Mouse (Mus musculus): Measurements from ENCODE around the gene Ebf3. TPM values are rescaled to one million over a fixed set of nuclear protein-coding genes. Genes with fewer than 3 reads are reported as not detected.

Gene Ebf3
- polyA plus RNA-seq, 1 experiment, result 8.1 TPM

DNA sequence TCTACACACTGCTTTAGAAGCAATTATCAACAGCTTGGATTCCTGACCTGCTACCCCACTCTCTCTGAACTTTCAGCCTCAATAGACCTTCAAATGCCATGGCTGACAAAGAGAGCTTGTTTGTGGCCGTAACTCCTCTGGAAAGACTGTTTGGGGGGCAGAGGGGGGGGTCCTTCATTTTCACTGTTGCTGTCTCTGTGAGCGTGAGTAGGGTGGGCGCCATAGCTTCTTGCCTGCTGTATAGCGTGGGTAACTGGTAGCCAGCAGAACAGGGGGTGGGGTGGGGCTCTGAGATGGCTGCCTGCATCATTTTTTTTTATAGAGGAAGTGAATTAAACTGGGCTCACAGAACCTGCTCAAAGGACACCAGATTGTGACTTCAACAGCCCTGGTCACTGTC is 114.7 kb downstream of the Ebf3 start:
- Histone ChIP-seq H3ac (ENCODE audit: control insufficient read depth, insufficient read length, low read depth) (no peak overlapping the region), H3K79me2 (ENCODE audit: control insufficient read depth, insufficient read depth) (no peaks in the 10 kb centered on the region), H3K36me3 (ENCODE audit: control insufficient read depth, insufficient read depth) (peaks cover 7% of the 10 kb centered on the region), H3K79me3 (ENCODE audit: low read depth) (no peaks in the 10 kb centered on the region), H3K4me3 (ENCODE audit: insufficient read depth, poor library complexity, severe bottlenecking) (no peak overlapping the region), H3K27me3 (ENCODE audit: control insufficient read depth, insufficient read depth, insufficient read length) (no peaks in the 10 kb centered on the region)
- no peak for TF ChIP-seq CTCF (IDR thresholded peaks at IDR 0.05; ENCODE audit: control insufficient read depth, insufficient read depth, insufficient read length)
- TF ChIP-seq MYOG (IDR thresholded peaks at IDR 0.05; ENCODE audit: control insufficient read depth, extremely low read depth, insufficient read length), result no peak
- no peak for TF ChIP-seq MYOD1 (IDR thresholded peaks at IDR 0.05; ENCODE audit: control insufficient read depth, insufficient read length, low read depth)
- no peak for TF ChIP-seq MAX (IDR thresholded peaks at IDR 0.05)
- TF ChIP-seq USF1 (IDR thresholded peaks at IDR 0.05; ENCODE audit: low read depth), result no peak
- TF ChIP-seq FOSL1 (IDR thresholded peaks at IDR 0.05; ENCODE audit: insufficient read depth, low read length, poor library complexity, severe bottlenecking), result no peak
- no peak for TF ChIP-seq CEBPB (IDR thresholded peaks at IDR 0.05; ENCODE audit: low read depth)

DNA sequence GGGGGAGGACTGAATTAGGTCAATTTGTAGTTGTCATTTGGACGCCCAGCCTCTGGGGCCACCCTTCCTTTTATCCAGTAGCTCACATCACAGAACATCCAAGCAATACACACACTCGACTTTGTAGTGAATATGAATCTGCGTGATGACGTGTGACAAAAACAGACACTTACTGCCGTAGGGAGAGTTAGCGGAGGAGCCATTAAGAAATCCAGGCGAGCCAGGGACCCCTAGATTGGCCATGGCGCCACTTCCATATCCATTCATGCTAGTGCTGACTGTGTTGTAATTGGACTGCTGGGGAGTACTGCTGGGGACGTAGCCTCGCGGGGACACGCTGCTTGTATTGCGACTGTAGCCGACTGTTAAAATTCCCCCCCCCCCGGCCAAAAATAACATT is 115.3 kb downstream of the Ebf3 start:
- H3ac ChIP-seq (ENCODE audit: control insufficient read depth, insufficient read length, low read depth), result no peak overlapping the region
- TF ChIP-seq USF1 (IDR thresholded peaks at IDR 0.05; ENCODE audit: low read depth) (no peak), MAX (IDR thresholded peaks at IDR 0.05) (no peak), CEBPB (IDR thresholded peaks at IDR 0.05; ENCODE audit: low read depth) (no peak), CTCF (IDR thresholded peaks at IDR 0.05; ENCODE audit: control insufficient read depth, insufficient read depth, insufficient read length) (no peak), MYOG (IDR thresholded peaks at IDR 0.05; ENCODE audit: control insufficient read depth, extremely low read depth, insufficient read length) (no peak), FOSL1 (IDR thresholded peaks at IDR 0.05; ENCODE audit: insufficient read depth, low read length, poor library complexity, severe bottlenecking) (no peak), MYOD1 (IDR thresholded peaks at IDR 0.05; ENCODE audit: control insufficient read depth, insufficient read length, low read depth) (no peak)
- no peak overlapping the region for H3K4me3 ChIP-seq (ENCODE audit: insufficient read depth, poor library complexity, severe bottlenecking)
- H3K79me2 ChIP-seq (ENCODE audit: control insufficient read depth, insufficient read depth), result no peaks in the 10 kb centered on the region
- H3K27me3 ChIP-seq (ENCODE audit: control insufficient read depth, insufficient read depth, insufficient read length), result no peaks in the 10 kb centered on the region
- peaks cover 7% of the 10 kb centered on the region for H3K36me3 ChIP-seq (ENCODE audit: control insufficient read depth, insufficient read depth)
- H3K79me3 ChIP-seq (ENCODE audit: low read depth), result no peaks in the 10 kb centered on the region

DNA sequence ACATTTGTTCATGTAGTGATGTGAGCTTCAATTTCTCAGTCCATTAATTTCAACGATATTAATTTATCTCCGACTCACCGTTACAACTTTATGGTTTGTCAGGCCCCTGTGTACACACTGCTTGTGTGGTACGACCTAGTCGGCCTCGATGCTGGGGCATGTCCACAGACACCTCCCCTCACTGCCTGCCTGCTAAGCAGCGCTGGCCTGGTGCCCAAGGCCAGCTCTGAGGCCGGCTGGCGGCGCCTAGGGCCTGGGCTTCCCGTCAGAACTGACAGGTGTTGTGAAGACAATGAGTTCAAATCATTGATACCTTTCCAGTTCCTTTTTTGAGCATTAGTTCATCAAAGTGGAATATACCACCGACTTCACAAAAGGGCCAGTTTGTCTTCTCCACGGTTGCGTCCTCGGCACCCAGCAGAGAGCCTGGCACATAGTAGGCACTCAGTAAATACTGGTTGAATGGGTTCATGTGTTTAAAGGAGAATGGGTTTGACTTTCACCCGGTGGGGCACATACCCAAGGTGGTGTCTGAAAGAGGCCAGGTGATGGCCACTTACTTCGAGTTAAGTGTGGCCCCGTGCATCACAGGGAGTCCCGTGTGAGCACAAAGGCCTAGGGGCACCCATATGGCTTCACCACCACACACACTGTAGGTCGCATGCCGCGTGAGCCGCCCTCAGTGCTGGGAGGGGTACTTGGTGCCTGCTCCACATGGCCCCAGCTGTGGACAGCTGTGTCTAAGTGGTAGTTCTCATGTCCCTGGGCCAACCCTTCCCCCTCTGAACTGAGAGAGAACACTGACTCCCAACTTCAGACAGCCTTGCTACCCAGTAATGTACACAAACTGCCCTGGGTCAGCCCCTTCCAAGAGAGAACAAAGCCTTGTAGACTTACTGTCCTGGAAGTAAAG is 116.9 kb downstream of the Ebf3 start:
- no peak for TF ChIP-seq USF1 (IDR thresholded peaks at IDR 0.05; ENCODE audit: low read depth)
- TF ChIP-seq MYOD1 (IDR thresholded peaks at IDR 0.05; ENCODE audit: control insufficient read depth, insufficient read length, low read depth), result no peak
- TF ChIP-seq CEBPB (IDR thresholded peaks at IDR 0.05; ENCODE audit: low read depth), result no peak
- TF ChIP-seq FOSL1 (IDR thresholded peaks at IDR 0.05; ENCODE audit: insufficient read depth, low read length, poor library complexity, severe bottlenecking), result no peak
- no peak for TF ChIP-seq MAX (IDR thresholded peaks at IDR 0.05)
- TF ChIP-seq CTCF (IDR thresholded peaks at IDR 0.05; ENCODE audit: control insufficient read depth, insufficient read depth, insufficient read length), result no peak
- TF ChIP-seq MYOG (IDR thresholded peaks at IDR 0.05; ENCODE audit: control insufficient read depth, extremely low read depth, insufficient read length), result no peak
- Histone ChIP-seq H3K36me3 (ENCODE audit: control insufficient read depth, insufficient read depth) (peaks cover 7% of the 10 kb centered on the region), H3ac (ENCODE audit: control insufficient read depth, insufficient read length, low read depth) (no peak overlapping the region), H3K79me3 (ENCODE audit: low read depth) (no peaks in the 10 kb centered on the region), H3K79me2 (ENCODE audit: control insufficient read depth, insufficient read depth) (no peaks in the 10 kb centered on the region), H3K27me3 (ENCODE audit: control insufficient read depth, insufficient read depth, insufficient read length) (no peaks in the 10 kb centered on the region), H3K4me3 (ENCODE audit: insufficient read depth, poor library complexity, severe bottlenecking) (no peak overlapping the region)

GRCm38 (mm10) chr7:137196536-137196935 is 117.7 kb downstream of the Ebf3 start:
- Histone ChIP-seq H3K27me3 (ENCODE audit: control insufficient read depth, insufficient read depth, insufficient read length) (no peaks in the 10 kb centered on the region), H3K36me3 (ENCODE audit: control insufficient read depth, insufficient read depth) (peaks cover 4% of the 10 kb centered on the region), H3K79me2 (ENCODE audit: control insufficient read depth, insufficient read depth) (no peaks in the 10 kb centered on the region), H3ac (ENCODE audit: control insufficient read depth, insufficient read length, low read depth) (no peak overlapping the region), H3K4me3 (ENCODE audit: insufficient read depth, poor library complexity, severe bottlenecking) (no peak overlapping the region), H3K79me3 (ENCODE audit: low read depth) (no peaks in the 10 kb centered on the region)
- TF ChIP-seq FOSL1 (IDR thresholded peaks at IDR 0.05; ENCODE audit: insufficient read depth, low read length, poor library complexity, severe bottlenecking) (no peak), MYOG (IDR thresholded peaks at IDR 0.05; ENCODE audit: control insufficient read depth, extremely low read depth, insufficient read length) (no peak), MAX (IDR thresholded peaks at IDR 0.05) (no peak), CEBPB (IDR thresholded peaks at IDR 0.05; ENCODE audit: low read depth) (no peak), CTCF (IDR thresholded peaks at IDR 0.05; ENCODE audit: control insufficient read depth, insufficient read depth, insufficient read length) (no peak), USF1 (IDR thresholded peaks at IDR 0.05; ENCODE audit: low read depth) (no peak), MYOD1 (IDR thresholded peaks at IDR 0.05; ENCODE audit: control insufficient read depth, insufficient read length, low read depth) (no peak)

GRCm38 (mm10) chr7:137192776-137193278 is 121.4 kb downstream of the Ebf3 start:
- Histone ChIP-seq H3K27me3 (ENCODE audit: control insufficient read depth, insufficient read depth, insufficient read length) (no peaks in the 10 kb centered on the region), H3K4me3 (ENCODE audit: insufficient read depth, poor library complexity, severe bottlenecking) (no peak overlapping the region), H3ac (ENCODE audit: control insufficient read depth, insufficient read length, low read depth) (no peak overlapping the region), H3K79me2 (ENCODE audit: control insufficient read depth, insufficient read depth) (no peaks in the 10 kb centered on the region), H3K36me3 (ENCODE audit: control insufficient read depth, insufficient read depth) (peaks cover 4% of the 10 kb centered on the region), H3K79me3 (ENCODE audit: low read depth) (no peaks in the 10 kb centered on the region)
- TF ChIP-seq MYOD1 (IDR thresholded peaks at IDR 0.05; ENCODE audit: control insufficient read depth, insufficient read length, low read depth), result no peak
- no peak for TF ChIP-seq MYOG (IDR thresholded peaks at IDR 0.05; ENCODE audit: control insufficient read depth, extremely low read depth, insufficient read length)
- no peak for TF ChIP-seq CEBPB (IDR thresholded peaks at IDR 0.05; ENCODE audit: low read depth)
- no peak for TF ChIP-seq MAX (IDR thresholded peaks at IDR 0.05)
- no peak for TF ChIP-seq CTCF (IDR thresholded peaks at IDR 0.05; ENCODE audit: control insufficient read depth, insufficient read depth, insufficient read length)
- TF ChIP-seq FOSL1 (IDR thresholded peaks at IDR 0.05; ENCODE audit: insufficient read depth, low read length, poor library complexity, severe bottlenecking), result no peak
- TF ChIP-seq USF1 (IDR thresholded peaks at IDR 0.05; ENCODE audit: low read depth), result no peak

Measured in C2C12 (cell line).